Mouse (Mus musculus) MEL (cell line): ENCODE measurements at regions not wholly inside any gene's neighbourhood (a gene's known extent, or its start where the extent isn't known, plus 50 kb on each side); places are given as distances from the start of the nearest gene placed in this dataset.

Source experiments
- DNase-seq: peaks from one replicate; pipeline ENCODE4 v3.0.0; 2011; ENCODE audit warnings: low read depth, low spot score
- H3K27ac ChIP-seq: 2 replicates; pipeline ENCODE4 v1.5.1; 2012; ENCODE audit warnings: low read depth, mild to moderate bottlenecking, control low read depth, low read length, moderate library complexity; ENCODE audit not compliant: control insufficient read depth
- H3K27me3 ChIP-seq, 2 experiments: fragments of 150-350 bp in 1 of 2; sonication (generic) in 1 of 2; 2 replicates each; pipeline ENCODE4 v1.6.1; 2012; ENCODE audit warnings: low read length in 2 of 2, mild to moderate bottlenecking in 2 of 2, improper control_type of control experiment in 1 of 2, moderate library complexity in 1 of 2; ENCODE audit not compliant: insufficient read depth in 2 of 2, control insufficient read depth in 1 of 2
- H3K36me3 ChIP-seq, 2 experiments: 2 replicates each; pipeline ENCODE4 v1.6.1; 2012 to 2014; ENCODE audit warnings: low read length in 2 of 2, improper control_type of control experiment in 1 of 2, inconsistent platforms in 1 of 2, mild to moderate bottlenecking in 1 of 2; ENCODE audit not compliant: insufficient read depth in 2 of 2, control insufficient read depth in 1 of 2
- H3K4me1 ChIP-seq, 2 experiments: fragments of 150-350 bp in 1 of 2; sonication (generic) in 1 of 2; 2 replicates each; pipeline ENCODE4 v1.6.1; 2012; ENCODE audit warnings: low read length in 2 of 2, improper control_type of control experiment in 1 of 2, mild to moderate bottlenecking in 1 of 2; ENCODE audit not compliant: insufficient read depth in 2 of 2, control insufficient read depth in 1 of 2
- H3K4me3 ChIP-seq, 2 experiments: fragments of 150-350 bp in 1 of 2; sonication (generic) in 1 of 2; 2 replicates each; pipeline ENCODE4 v1.5.1; 2012; ENCODE audit warnings: low read depth in 2 of 2, low read length in 2 of 2, mild to moderate bottlenecking in 2 of 2, moderate library complexity in 2 of 2, control low read depth in 1 of 2, improper control_type of control experiment in 1 of 2; ENCODE audit not compliant: control insufficient read depth in 1 of 2, insufficient read depth in 1 of 2
- H3K79me2 ChIP-seq: 2 replicates; pipeline ENCODE4 v1.6.1; 2012; ENCODE audit warnings: mild to moderate bottlenecking, low read length, moderate library complexity; ENCODE audit not compliant: control insufficient read depth, poor library complexity, insufficient read depth
- H3K9ac ChIP-seq: 2 replicates; pipeline ENCODE4 v1.6.1; 2012; ENCODE audit warnings: low read depth, mild to moderate bottlenecking, control low read depth, low read length, moderate library complexity; ENCODE audit not compliant: control insufficient read depth, poor library complexity, severe bottlenecking
- H3K9me3 ChIP-seq: fragments of 150-350 bp; sonication (generic); replicated peaks from 2 replicates; pipeline ENCODE4 v1.6.1; 2012; ENCODE audit warnings: mild to moderate bottlenecking, low read length, improper control_type of control experiment, moderate library complexity; ENCODE audit not compliant: insufficient read depth
- BHLHE40 ChIP-seq: IDR thresholded peaks from 2 replicates; pipeline ENCODE4 v1.6.1; 2012; ENCODE audit warnings: low read depth, mild to moderate bottlenecking, inconsistent platforms, low read length, improper control_type of control experiment, borderline replicate concordance
- E2F4 ChIP-seq: IDR thresholded peaks from 2 replicates; pipeline ENCODE4 v1.6.1; 2011; ENCODE audit warnings: low read depth, low read length, improper control_type of control experiment, borderline replicate concordance
- HCFC1 ChIP-seq: IDR thresholded peaks from 2 replicates; pipeline ENCODE4 v1.6.1; 2012; ENCODE audit warnings: low read depth, mild to moderate bottlenecking, inconsistent platforms, low read length, improper control_type of control experiment, moderate library complexity
- KAT2A ChIP-seq: conservative IDR thresholded peaks from 2 replicates; pipeline ENCODE4 v1.6.1; 2012; ENCODE audit warnings: low read depth, low read length, improper control_type of control experiment, inconsistent platforms
- MAX ChIP-seq: IDR thresholded peaks from 2 replicates; pipeline ENCODE4 v1.6.1; 2011; ENCODE audit warnings: low read length, improper control_type of control experiment
- MAZ ChIP-seq: IDR thresholded peaks from 2 replicates; pipeline ENCODE4 v1.6.1; 2012; ENCODE audit warnings: low read depth, mild to moderate bottlenecking, inconsistent platforms, low read length, improper control_type of control experiment
- MYB ChIP-seq: IDR thresholded peaks from 2 replicates; pipeline ENCODE4 v1.6.1; 2011; ENCODE audit warnings: mild to moderate bottlenecking, low read depth, low read length, improper control_type of control experiment
- NELFE ChIP-seq: IDR thresholded peaks from 2 replicates; pipeline ENCODE4 v1.6.1; 2011; ENCODE audit warnings: low read depth, low read length, improper control_type of control experiment
- NRF1 ChIP-seq: IDR thresholded peaks from 2 replicates; pipeline ENCODE4 v1.6.1; 2014; ENCODE audit warnings: low read depth, mild to moderate bottlenecking, inconsistent platforms, low read length, improper control_type of control experiment, moderate library complexity; ENCODE audit not compliant: poor library complexity, insufficient read depth, severe bottlenecking
- POLR2A ChIP-seq, 2 experiments: IDR thresholded peaks; 2 replicates each; pipeline ENCODE4 v1.6.1; 2011 to 2012; ENCODE audit warnings: low read length in 2 of 2, mild to moderate bottlenecking in 2 of 2, control low read depth in 1 of 2, improper control_type of control experiment in 1 of 2, low read depth in 1 of 2, moderate library complexity in 1 of 2; ENCODE audit not compliant: control insufficient read depth in 1 of 2, insufficient read depth in 1 of 2, poor library complexity in 1 of 2
- POLR2AphosphoS5 ChIP-seq: IDR thresholded peaks from 2 replicates; pipeline ENCODE4 v1.6.1; 2012; ENCODE audit warnings: low read depth, borderline replicate concordance, mild to moderate bottlenecking, inconsistent platforms, low read length, moderate library complexity, mixed read lengths
- SMC3 ChIP-seq: IDR thresholded peaks from 2 replicates; pipeline ENCODE4 v1.6.1; 2011; ENCODE audit warnings: low read depth, low read length, improper control_type of control experiment
- TBP ChIP-seq: IDR thresholded peaks from 2 replicates; pipeline ENCODE4 v1.8.0; 2011; ENCODE audit warnings: low read depth, low read length, improper control_type of control experiment
- UBTF ChIP-seq: IDR thresholded peaks from 2 replicates; pipeline ENCODE4 v1.6.1; 2012; ENCODE audit warnings: low read depth, mild to moderate bottlenecking, inconsistent platforms, low read length, improper control_type of control experiment, moderate library complexity, borderline replicate concordance; ENCODE audit not compliant: insufficient read depth
- ZC3H11A ChIP-seq: IDR thresholded peaks from 2 replicates; pipeline ENCODE4 v1.6.1; 2012; ENCODE audit warnings: low read depth, mild to moderate bottlenecking, inconsistent platforms, low read length, improper control_type of control experiment
- ZMIZ1 ChIP-seq: IDR thresholded peaks from 2 replicates; pipeline ENCODE4 v1.6.1; 2012; ENCODE audit warnings: low read depth, mild to moderate bottlenecking, inconsistent platforms, low read length, improper control_type of control experiment, moderate library complexity
- ZNF384 ChIP-seq: IDR thresholded peaks from 2 replicates; pipeline ENCODE4 v1.6.1; 2012; ENCODE audit warnings: low read depth, mild to moderate bottlenecking, inconsistent platforms, low read length, improper control_type of control experiment

DNA sequence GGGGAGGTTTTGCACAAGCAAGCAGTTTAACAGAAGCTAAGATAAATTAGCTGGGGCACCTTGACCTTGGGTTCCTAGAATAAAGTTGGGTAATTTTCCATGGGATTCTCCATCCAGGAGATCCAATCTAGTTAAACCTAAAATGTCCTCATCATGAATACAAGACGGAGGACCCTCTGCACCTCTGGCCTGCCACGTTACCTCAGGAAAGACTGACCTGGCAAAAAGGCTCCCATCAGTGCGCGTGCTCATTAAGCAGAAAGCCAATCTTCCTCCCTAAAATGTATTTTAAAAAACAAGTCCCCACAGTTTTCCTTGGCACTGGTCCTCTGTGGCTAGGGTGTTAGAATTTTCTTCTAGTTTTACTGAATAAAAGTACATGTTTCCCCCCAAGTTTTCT, 134.9 kb downstream of the Foxo1 start:
- Histone ChIP-seq H3K9ac (no peak overlapping the region), H3K79me2 (no peaks in the 10 kb centered on the region), H3K9me3 (no peaks in the 10 kb centered on the region), H3K27me3 (no peaks in the 10 kb centered on the region; a peak in 1 of 4 replicates), H3K27ac (no peak overlapping the region), H3K36me3 (no peaks in the 10 kb centered on the region), H3K4me1 (no peaks in the 10 kb centered on the region), H3K4me3 (no peak overlapping the region)
- DNase-seq, result no peak
- TF ChIP-seq MAX (no peak), ZMIZ1 (no peak), NELFE (no peak), SMC3 (no peak), TBP (no peak), ZC3H11A (no peak), UBTF (no peak), KAT2A (no peak), NRF1 (no peak), MAZ (no peak), MYB (no peak), HCFC1 (no peak), BHLHE40 (no peak), POLR2AphosphoS5 (no peak), E2F4 (no peak), ZNF384 (no peak), POLR2A (IDR thresholded peaks at IDR 0.05; ENCODE audit: control insufficient read depth in 1 of 2, insufficient read depth in 1 of 2, low read depth in 1 of 2, low read length in 2 of 2, poor library complexity in 1 of 2) (no peak)
